Mouse (Mus musculus) erythroid progenitor cell, adult 5-6 weeks (primary cell): ENCODE results near the gene Wipf2. TPM values are rescaled to one million over a fixed set of nuclear protein-coding genes. Genes with fewer than 3 reads are reported as not detected.

Experiments used
- ATAC-seq: replicated peaks from 2 replicates; pipeline ENCODE4 v1.8.0; 2016; ENCODE audit warnings: moderate number of reproducible peaks, mild to moderate bottlenecking, moderate TSS enrichment, inconsistent platforms; ENCODE audit not compliant: poor library complexity, low FRiP score, severe bottlenecking
- total RNA-seq, 2 experiments: library from RNA; stranded (forward) in 1 of 2; stranded (reverse) in 1 of 2; fragments of 150-400 nt in 1 of 2; fragments of 186-747, 209-891 nt in 1 of 2; gene quantifications; 2 replicates each; pipeline versions ENCODE4 v1.2.3 to v1.2.4; 2015 to 2017; ENCODE audit warnings: low replicate concordance in 2 of 2

Gene Wipf2
- total RNA-seq, 2 experiments from 2014 or later = 8.2 to 15.1 TPM

DNA sequence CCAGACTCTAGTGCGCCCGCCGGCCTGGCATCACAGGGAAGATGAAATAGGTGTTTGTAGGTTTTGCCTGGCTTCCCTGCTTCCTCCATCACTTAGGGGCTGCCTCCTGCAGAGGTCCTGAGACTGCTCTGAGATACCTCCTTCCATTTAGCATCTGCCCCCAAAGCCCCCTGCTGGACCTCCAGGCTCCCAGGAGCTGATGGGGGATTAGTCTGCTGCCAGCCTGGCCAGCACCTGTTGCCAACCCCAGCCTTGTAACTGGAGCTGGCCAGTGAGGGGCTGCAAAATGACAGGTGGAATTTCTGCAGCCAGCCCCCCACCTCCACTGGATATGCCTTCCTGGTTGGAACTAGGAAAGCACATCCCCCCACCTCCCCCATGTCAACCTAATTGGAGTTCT, 77.3 kb downstream of the Wipf2 start:
- no peak for ATAC-seq

DNA sequence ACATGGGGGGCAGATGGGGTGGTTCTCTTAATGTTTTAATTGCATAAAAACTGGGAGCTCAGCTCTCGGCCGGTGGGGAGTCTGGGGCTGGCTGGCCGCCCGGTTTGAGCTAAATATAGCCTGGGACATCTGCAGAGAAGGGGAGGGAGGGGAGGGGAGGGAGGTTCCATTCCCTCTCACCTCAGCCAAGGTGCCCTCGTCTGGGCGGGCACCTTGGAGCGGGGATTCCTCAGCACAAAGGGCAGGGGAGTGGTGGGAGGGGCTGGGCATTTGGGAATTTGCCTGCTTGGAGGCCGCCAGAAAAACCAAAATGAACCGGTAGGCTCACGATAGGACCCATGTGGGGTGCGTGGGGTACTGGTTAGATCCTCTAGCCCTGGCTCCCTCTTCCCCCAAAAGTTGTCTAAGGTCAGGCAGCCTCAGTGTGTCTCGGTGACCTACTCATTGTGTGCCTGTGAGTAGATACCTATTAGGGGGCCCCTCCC, 77.9 kb downstream of the Wipf2 start:
- no peak for ATAC-seq

DNA sequence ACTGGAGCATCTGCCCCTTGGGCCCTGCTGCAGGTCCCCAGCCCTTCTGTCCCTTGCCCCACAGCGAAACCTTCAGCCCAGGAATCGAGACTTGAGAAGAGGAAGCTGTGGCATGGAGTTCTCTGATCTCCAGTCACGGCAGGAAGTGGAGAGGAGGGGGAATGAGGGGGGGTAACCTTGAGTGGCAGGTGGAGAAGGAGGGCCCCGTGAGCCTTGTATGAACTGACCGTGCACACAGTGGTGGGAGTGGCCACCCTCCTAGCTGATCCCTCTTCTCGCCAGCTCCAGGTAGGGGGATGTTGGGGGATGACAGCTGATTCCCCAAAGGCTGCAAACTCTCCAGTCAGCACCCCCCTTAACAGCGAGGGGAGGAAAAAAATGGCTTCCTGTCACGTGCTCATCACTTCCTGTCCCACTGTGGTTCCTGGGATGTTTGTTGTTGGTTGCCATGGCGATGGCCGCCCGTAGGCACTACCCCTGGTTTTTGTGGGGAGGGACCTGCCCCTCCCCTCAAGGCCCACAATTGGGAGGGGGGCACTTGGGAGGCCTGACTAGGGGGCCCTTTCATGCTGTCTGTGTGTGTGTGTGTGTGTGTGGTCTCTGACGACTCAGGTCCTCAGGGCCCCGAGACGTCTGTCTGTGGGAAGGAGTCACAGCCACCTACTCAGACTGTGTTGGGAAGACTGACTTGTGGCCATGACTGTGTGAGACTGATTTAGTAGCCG, 78.5 kb downstream of the Wipf2 start:
- 0 out of 2 replicates have a peak, but pooled peaks have one; percentile 40 for ATAC-seq

DNA sequence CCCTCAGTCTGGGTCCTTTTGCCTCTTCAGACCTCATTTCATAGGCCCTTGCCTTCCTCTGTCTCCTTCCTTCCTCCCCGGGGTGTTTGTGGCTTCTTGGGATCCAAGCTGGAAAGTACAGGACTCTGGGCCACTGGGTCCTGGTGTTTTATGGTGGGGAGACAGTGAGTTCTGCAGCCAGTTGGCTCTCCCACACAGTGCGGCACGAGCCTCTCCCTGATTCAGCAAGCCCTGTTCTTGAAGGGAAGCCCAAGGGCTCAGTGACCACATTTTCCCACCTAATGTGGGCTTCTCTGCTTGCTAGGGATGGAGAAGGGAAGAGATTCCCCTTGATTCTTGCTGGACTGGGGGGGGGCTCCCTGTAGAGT, 79.1 kb downstream of the Wipf2 start:
- ATAC-seq = no peak

DNA sequence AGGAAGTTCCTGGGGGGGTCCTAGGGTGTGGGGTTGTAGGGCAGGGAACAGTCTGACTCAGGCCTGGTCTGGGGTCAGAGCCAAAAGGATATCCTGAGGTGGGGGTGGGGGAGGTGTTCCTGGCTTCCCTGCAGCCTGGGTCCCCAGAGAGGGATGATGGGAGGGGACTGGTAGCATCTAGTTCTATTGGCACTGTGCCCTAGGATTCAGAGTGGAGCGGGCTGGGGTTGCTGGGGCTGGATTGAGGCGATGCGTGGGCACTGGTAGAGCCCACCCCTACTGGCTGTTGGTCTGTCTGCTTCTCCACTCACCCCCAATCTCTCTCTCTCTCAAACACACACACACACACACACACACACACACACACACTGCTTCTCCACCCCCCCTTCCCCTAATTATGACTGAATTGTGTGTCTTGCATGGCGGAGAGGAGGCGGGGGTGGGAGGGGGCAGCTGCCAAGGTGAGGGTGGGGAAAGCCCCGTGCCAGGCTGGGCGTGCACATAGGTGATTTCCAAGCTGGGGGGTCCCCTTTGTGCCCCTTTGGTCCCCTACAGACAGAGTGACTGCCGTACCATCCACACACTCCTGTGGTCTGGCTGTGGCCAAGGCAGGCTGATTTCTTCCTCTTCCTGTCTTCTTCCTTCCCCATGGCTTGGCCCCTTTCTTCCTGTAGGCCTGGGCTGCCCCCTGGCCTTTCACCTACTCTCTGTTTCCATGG, 79.6 kb downstream of the Wipf2 start:
- ATAC-seq = no peak

DNA sequence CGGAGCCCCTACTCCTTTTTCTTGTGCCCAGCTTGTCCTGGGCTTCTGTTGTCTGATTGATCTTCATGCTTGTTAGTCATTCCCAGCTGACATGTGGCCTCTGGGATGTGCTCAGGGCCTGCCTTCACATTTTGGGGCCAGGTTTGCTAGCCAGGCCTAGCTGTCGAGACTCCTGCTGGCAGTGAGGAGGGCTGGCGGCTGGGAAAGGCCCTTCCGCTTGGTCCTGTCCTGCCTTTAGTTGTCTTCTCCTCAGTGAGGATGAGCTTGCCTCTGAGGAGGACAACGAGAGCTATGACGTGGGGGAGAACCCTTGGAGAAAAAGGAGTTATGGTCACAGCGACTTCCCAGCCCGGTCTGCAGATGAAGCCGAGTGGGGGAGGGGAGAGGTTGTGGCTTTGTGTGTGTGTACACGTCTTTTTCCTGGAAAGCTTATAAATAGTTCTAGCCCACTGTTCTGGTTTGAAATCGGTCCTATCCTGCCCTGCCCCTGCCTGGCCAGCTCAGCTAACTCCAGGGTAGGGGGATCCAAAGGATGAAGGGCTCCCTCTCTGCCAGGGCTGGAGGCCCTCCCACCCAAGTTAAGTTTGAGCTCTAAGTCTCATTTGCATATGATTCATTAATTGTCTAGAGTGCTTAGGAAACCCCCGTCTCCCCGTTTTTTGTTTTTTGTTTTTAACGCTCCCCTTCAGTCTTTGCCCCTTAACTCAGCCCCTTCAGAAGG, 80.5 kb downstream of the Wipf2 start:
- no peak for ATAC-seq

DNA sequence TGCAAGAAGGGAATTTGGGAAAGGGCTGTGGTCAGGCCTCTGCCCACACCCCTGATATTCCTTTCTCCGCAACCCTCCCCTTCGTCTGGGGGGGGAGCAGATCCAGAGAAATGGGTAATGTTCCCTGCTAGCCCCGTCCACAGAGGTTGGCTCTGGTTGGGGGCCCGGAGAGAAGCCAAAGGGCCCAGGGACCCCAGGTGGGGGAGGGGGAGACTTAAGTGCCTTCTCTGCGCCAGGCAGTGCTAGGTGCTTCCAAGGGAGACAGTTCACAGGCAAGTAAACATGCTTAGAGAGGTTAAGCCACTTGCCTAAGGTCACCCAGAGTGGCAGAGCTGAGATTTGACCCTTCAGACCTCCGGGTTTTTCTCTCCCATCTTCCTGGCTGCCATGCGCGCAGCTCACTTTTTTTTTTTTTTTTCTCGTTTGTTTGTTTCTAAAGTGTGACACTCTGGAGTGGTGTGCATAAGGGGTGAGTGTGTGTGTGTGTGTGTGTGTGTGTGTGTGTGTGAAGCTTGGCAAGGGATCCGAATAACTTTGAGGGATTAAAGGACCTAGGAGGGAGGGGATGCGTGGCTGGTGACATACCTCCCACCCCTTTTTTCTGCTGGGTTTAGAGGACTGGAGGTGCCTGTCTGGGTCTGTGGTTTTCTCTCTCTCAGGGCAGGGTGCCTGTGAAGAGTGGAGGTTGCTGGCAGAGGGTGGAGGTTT, 81.6 kb downstream of the Wipf2 start:
- ATAC-seq = no peak

DNA sequence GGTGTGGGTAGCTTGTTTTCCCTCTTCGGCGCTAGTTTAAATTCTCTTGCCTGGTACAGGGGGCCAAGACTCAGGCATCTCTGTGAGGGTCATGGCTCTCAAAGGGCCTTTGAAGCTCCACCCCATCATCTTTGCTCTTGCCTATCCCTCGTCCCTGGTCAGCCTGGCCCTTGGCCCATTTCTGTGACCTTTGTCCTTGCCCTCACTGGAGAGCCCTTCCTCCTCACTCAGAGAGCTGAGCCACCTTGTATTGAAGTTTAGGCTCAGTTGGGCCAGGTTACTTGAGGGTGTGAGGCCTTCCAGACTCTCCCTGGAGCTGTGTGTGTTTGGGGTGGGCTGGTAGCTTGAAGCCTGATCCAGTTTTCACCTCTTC, 82.2 kb downstream of the Wipf2 start:
- ATAC-seq = no peak

DNA sequence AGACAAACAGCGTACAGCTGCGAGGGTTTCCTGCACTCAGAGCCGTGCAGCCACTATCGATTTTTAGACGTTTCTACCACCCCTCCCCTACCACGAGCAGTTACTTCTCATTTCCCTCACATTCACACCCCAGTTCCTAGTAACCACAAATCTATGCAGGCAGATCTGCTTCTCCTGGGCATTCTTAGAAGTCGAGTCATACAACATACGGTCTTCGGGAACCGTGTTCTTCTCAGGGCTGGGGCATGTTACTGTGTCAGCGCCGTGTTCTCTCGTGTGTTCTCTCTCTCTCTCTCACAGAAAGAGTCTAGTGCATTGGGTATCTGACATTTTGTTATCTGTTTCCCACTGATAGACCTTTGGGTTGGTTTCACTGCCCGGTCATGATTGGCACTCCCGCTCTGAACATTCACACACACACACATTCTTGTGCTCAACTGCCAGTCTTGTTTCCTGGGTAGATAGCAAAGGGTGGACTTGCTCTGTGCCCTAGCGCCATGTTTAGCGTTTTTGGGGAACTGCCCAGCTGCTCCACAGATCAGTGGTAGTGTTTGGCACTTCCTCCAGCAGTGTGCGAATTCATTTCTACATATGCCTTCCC, 84.6 kb downstream of the Wipf2 start:
- no peak for ATAC-seq

DNA sequence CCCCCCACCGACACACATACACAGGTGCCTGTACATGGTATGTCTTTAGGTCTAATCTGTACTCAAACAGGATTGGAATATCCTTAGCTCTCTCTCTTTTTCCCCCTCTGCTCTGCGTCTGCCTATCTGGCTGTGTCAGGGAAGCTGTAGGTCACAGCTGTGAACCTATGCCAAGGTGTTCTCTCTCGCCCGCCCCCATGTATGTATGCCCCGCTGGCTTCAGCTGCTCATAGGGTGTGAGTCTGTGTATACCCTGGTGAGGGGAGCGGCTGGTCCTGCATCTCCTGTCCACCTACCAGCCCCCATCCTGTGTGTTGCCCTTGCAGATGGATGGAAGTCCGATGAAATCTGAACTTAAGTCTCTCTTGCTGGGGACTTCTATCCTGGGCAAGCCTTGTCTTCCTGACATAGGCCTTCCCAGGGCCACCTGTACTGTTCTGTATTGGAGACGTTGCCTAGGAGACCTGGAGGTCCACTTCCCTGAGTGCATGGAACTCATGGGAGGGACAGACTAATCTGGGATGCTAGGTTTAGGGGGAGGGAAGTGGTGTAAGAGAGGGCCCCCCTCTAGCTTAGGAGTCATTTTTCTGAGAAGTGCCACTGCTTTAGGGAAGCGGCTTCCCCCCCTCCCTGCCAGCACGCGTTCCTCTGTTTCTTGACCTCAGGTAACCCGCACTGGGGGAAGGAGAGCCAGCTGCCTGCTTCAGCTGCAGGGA, 86.0 kb downstream of the Wipf2 start:
- ATAC-seq = 0 out of 2 replicates have a peak, but pooled peaks have one; percentile 20

DNA sequence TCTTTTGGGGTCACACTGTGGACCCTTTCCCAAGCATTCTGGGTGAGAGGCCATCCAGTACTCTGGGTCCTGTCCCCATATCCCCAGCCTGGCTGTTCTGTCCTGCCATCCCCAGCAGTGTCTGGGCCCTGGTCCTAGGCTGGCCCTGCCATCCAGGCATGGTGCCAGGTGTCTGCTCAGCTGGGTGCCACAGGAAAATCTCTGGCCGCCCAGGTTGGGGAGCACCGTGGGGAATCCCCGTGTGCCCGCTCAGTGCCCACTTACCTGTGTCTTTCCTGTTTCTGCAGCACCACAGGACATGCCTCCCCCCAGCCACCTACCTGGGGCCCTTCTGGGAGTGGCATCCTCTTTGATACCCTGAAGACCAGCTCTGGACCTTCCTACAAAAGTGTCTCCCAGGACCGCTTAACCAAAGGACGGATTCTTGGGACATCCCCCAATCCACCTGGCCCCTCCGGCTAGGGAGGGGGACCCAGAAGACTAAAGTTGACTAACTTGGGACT, 86.6 kb downstream of the Wipf2 start:
- no peak for ATAC-seq

DNA sequence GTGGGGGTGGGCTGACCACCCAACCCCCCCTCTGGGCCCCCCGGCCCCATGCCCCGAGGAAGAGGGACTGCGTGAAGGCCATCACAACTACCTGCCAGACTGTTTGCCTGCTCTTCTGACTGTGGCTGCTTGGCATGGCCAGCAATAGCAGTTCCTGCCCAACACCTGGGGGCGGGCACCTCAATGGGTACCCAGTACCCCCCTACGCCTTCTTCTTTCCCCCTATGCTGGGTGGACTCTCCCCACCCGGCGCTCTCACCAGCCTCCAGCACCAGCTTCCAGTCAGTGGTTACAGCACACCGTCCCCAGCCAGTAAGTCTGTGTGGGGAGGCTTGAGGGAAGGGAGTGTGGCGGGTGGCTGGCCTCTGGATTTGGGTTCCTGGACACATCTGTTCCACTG, 87.0 kb downstream of the Wipf2 start:
- no peak for ATAC-seq

DNA sequence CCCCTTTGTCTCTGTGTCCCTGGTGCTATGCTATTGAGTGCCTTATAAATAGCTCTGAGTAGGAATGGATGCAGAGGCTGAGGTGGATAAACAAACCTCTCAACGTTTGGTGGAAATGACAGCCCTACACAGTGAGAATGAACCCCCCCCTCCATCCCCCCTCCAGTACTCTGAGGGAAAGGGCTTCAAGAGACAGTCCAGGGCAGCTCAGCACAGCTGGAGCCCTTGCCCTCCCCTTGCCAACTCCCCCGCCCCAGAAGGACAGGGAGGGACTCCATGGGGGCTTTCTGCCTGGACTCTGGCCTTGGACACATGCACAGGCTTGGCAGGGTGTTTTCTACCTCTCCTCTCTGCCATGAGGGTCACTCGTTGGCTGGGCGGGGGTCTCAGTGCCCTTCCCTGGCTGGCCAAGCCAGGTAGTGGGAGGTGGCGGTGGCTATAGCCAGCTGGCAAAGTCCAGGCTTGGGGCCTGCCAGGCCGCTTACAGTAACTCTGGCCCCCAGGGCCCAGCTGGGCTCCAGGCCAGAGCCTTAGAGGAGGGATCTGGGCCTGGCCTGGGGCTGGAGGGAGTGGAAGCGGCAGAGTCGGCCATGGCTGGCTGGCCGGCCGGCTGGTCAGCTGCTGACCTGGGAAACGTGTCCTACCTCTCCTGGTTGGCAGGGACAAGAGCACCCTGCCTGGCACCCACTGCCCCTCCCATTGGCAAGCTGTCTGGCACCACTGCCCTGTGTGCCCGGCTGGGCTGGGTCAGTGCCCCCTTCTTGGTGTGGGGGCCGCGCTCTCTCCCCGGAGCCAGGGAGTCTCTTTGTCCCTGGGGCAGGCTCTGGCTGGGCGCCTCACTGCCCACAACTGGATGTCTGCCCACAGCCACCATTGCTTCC, 87.8 kb downstream of the Wipf2 start:
- ATAC-seq = no peak

DNA sequence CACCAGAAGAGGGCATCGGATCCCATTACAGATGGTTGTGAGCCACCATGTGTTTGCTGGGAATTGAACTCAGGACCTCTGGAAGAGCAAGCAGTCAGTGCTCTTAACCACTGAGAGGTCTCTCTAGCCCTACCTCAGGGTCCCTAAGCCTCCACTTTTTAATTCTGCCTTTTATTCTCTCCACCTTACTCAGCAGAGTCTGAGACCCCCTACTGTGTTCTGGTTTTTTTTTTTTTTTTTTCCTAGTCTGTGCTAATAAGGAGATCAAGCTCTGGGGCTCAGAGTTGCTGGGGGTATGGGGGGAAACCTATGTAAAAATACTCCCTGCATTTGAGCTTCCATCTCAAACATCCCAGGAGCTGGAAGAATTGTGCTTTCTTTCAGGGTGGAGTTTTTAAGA, 88.7 kb downstream of the Wipf2 start:
- no peak for ATAC-seq

DNA sequence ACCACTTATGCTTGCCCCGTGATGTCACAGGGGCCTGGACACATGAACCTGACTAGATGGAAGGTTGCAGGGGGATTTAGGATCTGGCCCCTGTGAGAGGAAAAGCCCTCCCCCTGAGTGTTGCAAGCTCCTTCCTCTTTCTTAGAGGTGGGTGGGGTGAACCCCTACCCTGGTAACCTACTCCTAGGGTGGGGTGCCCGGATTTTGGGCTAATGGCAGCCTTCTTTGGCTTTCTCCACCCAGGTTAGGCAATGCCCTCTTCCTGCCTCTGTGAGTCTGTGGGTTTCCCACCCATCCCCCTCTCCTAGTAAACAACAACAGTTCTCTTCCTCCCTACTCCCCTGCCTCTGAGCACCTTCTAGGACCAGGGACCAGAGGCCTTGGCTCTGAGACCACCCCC, 89.3 kb downstream of the Wipf2 start:
- ATAC-seq = no peak

DNA sequence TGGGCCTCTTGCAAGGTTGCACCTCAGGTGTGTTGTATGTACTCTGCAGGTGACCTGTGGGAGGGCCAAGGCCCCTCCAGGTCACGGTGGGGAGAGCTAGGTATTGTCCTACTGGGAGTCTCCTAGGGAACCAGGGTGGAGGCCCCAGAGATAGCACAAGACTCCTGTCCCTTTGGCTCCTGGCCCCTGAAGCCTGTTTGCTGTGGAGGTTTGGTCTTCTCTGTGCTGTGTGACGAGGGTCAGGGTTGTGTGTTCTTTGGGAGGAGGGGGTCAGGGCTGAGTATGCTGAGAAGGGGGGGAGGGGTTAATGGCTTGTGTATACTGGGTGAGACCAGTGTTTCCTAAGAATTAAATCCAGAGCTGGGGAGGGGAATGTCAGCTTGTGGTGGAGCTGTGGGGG, 89.9 kb downstream of the Wipf2 start:
- no peak for ATAC-seq

DNA sequence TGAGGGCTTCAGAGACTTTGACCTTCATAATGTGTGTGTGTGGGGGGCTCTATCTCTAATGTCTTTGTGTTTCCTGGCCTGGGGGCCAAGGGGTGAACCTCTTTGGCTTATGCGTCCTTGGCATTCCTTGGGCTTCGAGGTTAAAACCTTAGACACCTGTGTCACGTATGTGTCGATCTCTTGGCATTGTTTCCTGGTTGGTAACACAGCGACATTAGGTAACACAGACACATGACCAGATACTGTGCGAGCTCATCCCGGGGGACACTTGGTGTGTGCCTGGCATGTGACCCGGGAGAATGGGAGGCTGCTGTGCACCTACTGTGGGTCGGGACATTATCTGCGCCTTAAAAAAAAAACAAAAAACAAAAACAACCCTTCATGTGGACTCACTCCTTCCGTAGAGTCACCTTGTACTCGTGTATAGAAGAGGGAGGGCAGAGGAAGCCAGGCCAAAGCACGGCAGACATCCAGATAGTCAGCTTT, 90.4 kb downstream of the Wipf2 start:
- ATAC-seq = no peak

DNA sequence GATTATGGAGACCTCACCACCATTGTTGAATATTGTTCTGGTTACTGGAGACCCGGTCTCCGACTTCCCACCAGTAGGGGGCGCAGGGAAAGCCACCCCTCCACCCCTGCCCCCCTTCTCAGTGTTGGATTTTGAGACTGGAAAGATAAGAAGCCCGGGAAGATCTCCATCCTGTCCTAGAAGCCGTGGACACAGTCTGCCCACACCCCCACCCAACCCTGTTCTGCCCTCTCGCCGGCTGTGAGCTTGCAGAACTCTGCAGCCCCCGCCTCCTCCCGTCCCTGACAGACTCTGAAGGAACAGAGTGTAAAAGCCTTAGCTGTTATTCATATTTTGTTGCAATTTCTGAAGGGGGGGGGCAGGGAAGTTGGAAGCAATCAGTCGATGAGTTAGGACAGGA, 90.9 kb downstream of the Wipf2 start:
- no peak for ATAC-seq
